Comparison of ENCODE assay signal across 31 mouse cellular contexts in the genomic region with DNA sequence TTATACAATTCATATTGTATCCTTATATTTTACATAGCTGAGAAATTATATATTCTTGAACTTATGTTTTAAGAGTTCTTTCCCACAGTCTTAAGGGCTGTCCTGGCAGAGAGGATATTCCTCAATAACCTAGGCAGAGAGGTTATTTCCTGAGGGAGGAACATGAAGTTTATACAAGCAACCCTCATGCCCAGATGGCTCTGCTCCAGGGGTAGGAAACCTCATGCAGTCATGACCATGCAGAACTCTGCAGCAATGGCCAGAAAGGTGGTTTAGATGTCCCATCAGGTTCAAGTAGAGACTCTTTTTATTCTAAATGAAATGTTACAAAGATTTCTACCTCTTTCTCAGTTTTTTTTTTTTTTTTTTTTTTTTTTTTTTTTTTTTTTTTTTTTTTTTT. TPM values are rescaled to one million over a fixed set of nuclear protein-coding genes. Genes with fewer than 3 reads are reported as not detected.
A peak's percentile ranks its signal among the peaks of the same experiment; 100 is the strongest.
DNase-seq lines count a peak whose midpoint lies in the region; ATAC-seq and TF ChIP-seq lines count a peak whose summit lies in the region.
"Had no signal": no experiment of that assay in that cellular context is flagged by ENCODE, and none has a peak within 500 bp of the region (broad histone marks: within the 10 kb centered on the region; RNA-seq: fewer than 3 reads in every experiment).

No protein-coding gene starts in this region.

- H3K4me3 ChIP-seq in lung, postnatal 0 days (ENCODE audit: low read depth, low read length), result no peak overlapping the region
- H3K4me3 ChIP-seq in ES-E14 (ENCODE audit: insufficient read depth in 1 of 2, low read depth in 1 of 2, low read length in 2 of 2, poor library complexity in 1 of 2, severe bottlenecking in 1 of 2), result no peak overlapping the region
- no peak overlapping the region for H3K4me3 ChIP-seq in midbrain, postnatal 0 days (ENCODE audit: low read depth, low read length)
- H3K4me3 ChIP-seq: forebrain, embryonic 10.5 days; forebrain, embryonic 13.5 days; heart, adult 2 months; hindbrain, embryonic 12.5 days; hindbrain, embryonic 15.5 days had no signal

- peak; percentile 23 for DNase-seq in adrenal gland, postnatal 14 days
- DNase-seq in adrenal gland, adult 2 months, result no peak
- peak; percentile 9 for DNase-seq in lung, postnatal 0 days (ENCODE audit: low spot score)
- no peak for DNase-seq in lung, postnatal 4 days
- DNase-seq in ES-E14 (ENCODE audit: low read depth, low spot score), result no peak
- DNase-seq in midbrain, postnatal 0 days (ENCODE audit: low spot score), result no peak
- DNase-seq: B cell, adult 2 months; cerebellum, adult 18-20 months; cerebellum, adult 9-10 months; cerebellum, postnatal 14 days; gastrocnemius, postnatal 10 days; gastrocnemius, postnatal 36 days; heart, adult 2 months had no signal

- no peak for TF ChIP-seq EP300 in lung, postnatal 0 days (IDR thresholded peaks at IDR 0.05)

- TF ChIP-seq CTCF in lung, postnatal 0 days (IDR thresholded peaks at IDR 0.05), result no peak
- no peak for TF ChIP-seq CTCF in midbrain, postnatal 0 days (IDR thresholded peaks at IDR 0.05)

- no peaks in the 10 kb centered on the region for H3K36me3 ChIP-seq in lung, postnatal 0 days (ENCODE audit: insufficient read depth, low read length)
- H3K36me3 ChIP-seq in ES-E14 (ENCODE audit: control insufficient read depth, insufficient read depth, low read length, poor library complexity, severe bottlenecking), result no peaks in the 10 kb centered on the region
- H3K36me3 ChIP-seq in midbrain, postnatal 0 days (ENCODE audit: insufficient read depth, low read length), result no peaks in the 10 kb centered on the region
- H3K36me3 ChIP-seq: forebrain, embryonic 10.5 days; hindbrain, embryonic 12.5 days; hindbrain, embryonic 15.5 days had no signal

- H3K4me2 ChIP-seq in lung, postnatal 0 days (replicated peaks; ENCODE audit: low read depth, low read length), result no peak overlapping the region
- H3K4me2 ChIP-seq in midbrain, postnatal 0 days (ENCODE audit: low read depth, low read length, poor library complexity, severe bottlenecking), result no peak overlapping the region
- H3K4me2 ChIP-seq: forebrain, embryonic 13.5 days; heart, embryonic 11.5 days; hindbrain, embryonic 12.5 days; hindbrain, embryonic 15.5 days had no signal

- in situ Hi-C loops in ES-E14 (cut with MboI; ENCODE audit: low sequenced_read_pairs in 2 of 2, unreplicated experiment in 2 of 2), result no loop called here

- no peak for ATAC-seq in lung, postnatal 0 days
- ATAC-seq in midbrain, postnatal 0 days (ENCODE audit: low FRiP score), result no peak
- ATAC-seq: forebrain, embryonic 13.5 days; forebrain, embryonic 16.5 days had no signal

- no peaks in the 10 kb centered on the region for H3K27me3 ChIP-seq in lung, postnatal 0 days (replicated peaks; ENCODE audit: insufficient read depth, low read length)
- no peaks in the 10 kb centered on the region for H3K27me3 ChIP-seq in midbrain, postnatal 0 days (ENCODE audit: insufficient read depth, low read length)
- H3K27me3 ChIP-seq: CH12.LX; forebrain, embryonic 13.5 days; hindbrain, embryonic 12.5 days; hindbrain, embryonic 15.5 days had no signal

- H3K27ac ChIP-seq in lung, postnatal 0 days (ENCODE audit: low read length), result no peak overlapping the region
- no peak overlapping the region for H3K27ac ChIP-seq in ES-E14 (ENCODE audit: insufficient read depth, low read depth, low read length, poor library complexity, severe bottlenecking)
- no peak overlapping the region for H3K27ac ChIP-seq in midbrain, postnatal 0 days (ENCODE audit: low read depth, low read length)
- H3K27ac ChIP-seq: forebrain, embryonic 10.5 days; forebrain, embryonic 13.5 days; heart, adult 2 months; hindbrain, embryonic 12.5 days; hindbrain, embryonic 15.5 days had no signal

- H3K9ac ChIP-seq in lung, postnatal 0 days (replicated peaks; ENCODE audit: low read depth), result no peak overlapping the region
- H3K9ac ChIP-seq in ES-E14 (ENCODE audit: insufficient read depth, low read depth, low read length, poor library complexity, severe bottlenecking), result no peak overlapping the region
- H3K9ac ChIP-seq in midbrain, postnatal 0 days (replicated peaks; ENCODE audit: low read length, poor library complexity, severe bottlenecking), result no peak overlapping the region
- H3K9ac ChIP-seq: forebrain, embryonic 13.5 days; hindbrain, embryonic 12.5 days; hindbrain, embryonic 15.5 days had no signal

- H3K4me1 ChIP-seq in lung, postnatal 0 days (ENCODE audit: insufficient read depth, low read depth, low read length), result no peaks in the 10 kb centered on the region
- peaks cover 0 to 3% of the 10 kb centered on the region in 2 experiments; a peak in 1 of 4 replicates for H3K4me1 ChIP-seq in ES-E14 (ENCODE audit: control insufficient read depth in 2 of 2, insufficient read depth in 2 of 2, low read length in 2 of 2, poor library complexity in 1 of 2)
- no peaks in the 10 kb centered on the region for H3K4me1 ChIP-seq in midbrain, postnatal 0 days (ENCODE audit: insufficient read depth, low read length)
- H3K4me1 ChIP-seq: forebrain, embryonic 10.5 days; forebrain, embryonic 13.5 days; hindbrain, embryonic 12.5 days; hindbrain, embryonic 15.5 days had no signal

- H3K9me3 ChIP-seq in lung, postnatal 0 days (ENCODE audit: low read length), result no peaks in the 10 kb centered on the region
- H3K9me3 ChIP-seq in ES-E14 (ENCODE audit: control insufficient read depth, insufficient read depth, low read depth, low read length), result no peaks in the 10 kb centered on the region
- H3K9me3 ChIP-seq in midbrain, postnatal 0 days (ENCODE audit: low read length), result no peaks in the 10 kb centered on the region
- H3K9me3 ChIP-seq: forebrain, embryonic 13.5 days; hindbrain, embryonic 15.5 days had no signal

TF ChIP-seq in ES-E14, 5 proteins besides CTCF, POLR2A, EP300 and RAD21:
- TF ChIP-seq HCFC1 (IDR thresholded peaks at IDR 0.05; ENCODE audit: borderline replicate concordance, insufficient read depth, low read length), result no peak
- no peak for TF ChIP-seq MAFK (IDR thresholded peaks at IDR 0.05; ENCODE audit: insufficient read depth, low read depth, low read length)
- TF ChIP-seq ZNF384 (IDR thresholded peaks at IDR 0.05; ENCODE audit: low read depth, low read length), result peak; percentile 88; the same call in 1 of the 2 replicates
- TF ChIP-seq CHD2 (IDR thresholded peaks at IDR 0.05; ENCODE audit: low read depth, low read length), result no peak

RNA-seq across cellular contexts. Expression of a gene that starts 7.2 kb away (rescaled TPM):
- total RNA-seq in adrenal gland, postnatal 14 days (2021), result 0.79 and 10.8 TPM in 2 replicates
- not detected for total RNA-seq in adrenal gland, adult 2 months (2021)
- not detected in 2 replicates for polyA plus RNA-seq in adrenal gland, adult 2 months (2012; rRNA removed)
- polyA plus RNA-seq in lung, postnatal 0 days (2015; fragmentation: Nextera tagmentation; extraction: Ambion mirVana), result not detected in 2 replicates
- total RNA-seq in ES-E14 (2012; rRNA removed), result not detected in 2 replicates
- not detected in 2 replicates for total RNA-seq in midbrain, postnatal 0 days (2014; rRNA removed)
- not detected in 2 replicates for polyA plus RNA-seq in midbrain, postnatal 0 days (2015; fragmentation: Nextera tagmentation; extraction: Ambion mirVana)
- total RNA-seq: CH12.LX; gastrocnemius, adult 18-20 months; gastrocnemius, postnatal 36 days; granulocyte monocyte progenitor cell, adult 5-6 weeks; heart, adult 2 months; heart, postnatal 25 days; hematopoietic stem cell, adult 5-6 weeks; MEL had no signal
- polyA plus RNA-seq: embryonic facial prominence, embryonic 11.5 days; embryonic facial prominence, embryonic 14.5 days; forebrain, embryonic 10.5 days; forebrain, embryonic 13.5 days; forebrain, embryonic 16.5 days; heart, adult 2 months; heart, embryonic 11.5 days; heart, embryonic 14.5 days; heart, postnatal 0 days; hindbrain, embryonic 12.5 days; hindbrain, embryonic 15.5 days; intestine, embryonic 14.5 days had no signal

RNA-seq across cellular contexts. Expression of a gene that starts 25.6 kb away (rescaled TPM):
- total RNA-seq in adrenal gland, postnatal 14 days (2021), result 0.45 and 9.4 TPM in 2 replicates
- total RNA-seq in adrenal gland, adult 2 months (2021), result under 1 TPM in 1 of 2 experiments, not detected in 1; 0.14 TPM
- polyA plus RNA-seq in adrenal gland, adult 2 months (2012; rRNA removed), result 0.04 TPM in 1 of 2 replicates, not detected in the other
- polyA plus RNA-seq in lung, postnatal 0 days (2015; fragmentation: Nextera tagmentation; extraction: Ambion mirVana), result 0.15 and 0.25 TPM in 2 replicates
- total RNA-seq in ES-E14 (2012; rRNA removed), result not detected in 2 replicates
- total RNA-seq in midbrain, postnatal 0 days (2014; rRNA removed), result under 0.01 TPM in 1 of 2 replicates, not detected in the other
- 0.02 and 0.04 TPM in 2 replicates for polyA plus RNA-seq in midbrain, postnatal 0 days (2015; fragmentation: Nextera tagmentation; extraction: Ambion mirVana)
- total RNA-seq: CH12.LX; gastrocnemius, postnatal 10 days; gastrocnemius, postnatal 36 days; granulocyte monocyte progenitor cell, adult 5-6 weeks; heart, adult 2 months; heart, postnatal 25 days; hematopoietic stem cell, adult 5-6 weeks; MEL had no signal
- polyA plus RNA-seq: embryonic facial prominence, embryonic 11.5 days; forebrain, embryonic 13.5 days; forebrain, embryonic 16.5 days; heart, embryonic 11.5 days; heart, embryonic 14.5 days; heart, postnatal 0 days; hindbrain, embryonic 12.5 days; intestine, embryonic 14.5 days had no signal

RNA-seq across cellular contexts. Expression of a gene that starts 39.2 kb away (rescaled TPM):
- total RNA-seq in adrenal gland, postnatal 14 days (2021), result 0.23 and 6.5 TPM in 2 replicates
- under 1 TPM in 1 of 2 experiments, not detected in 1; 0.29 TPM for total RNA-seq in adrenal gland, adult 2 months (2021)
- polyA plus RNA-seq in adrenal gland, adult 2 months (2012; rRNA removed), result not detected in 2 replicates
- polyA plus RNA-seq in lung, postnatal 0 days (2015; fragmentation: Nextera tagmentation; extraction: Ambion mirVana), result 0.05 and 0.12 TPM in 2 replicates
- total RNA-seq in ES-E14 (2012; rRNA removed), result not detected in 2 replicates
- total RNA-seq in midbrain, postnatal 0 days (2014; rRNA removed), result not detected in 2 replicates
- polyA plus RNA-seq in midbrain, postnatal 0 days (2015; fragmentation: Nextera tagmentation; extraction: Ambion mirVana), result not detected in 2 replicates
- total RNA-seq: adrenal gland, postnatal 36 days; CH12.LX; gastrocnemius, adult 18-20 months; gastrocnemius, postnatal 10 days; gastrocnemius, postnatal 36 days; granulocyte monocyte progenitor cell, adult 5-6 weeks; heart, adult 2 months; heart, postnatal 25 days; hematopoietic stem cell, adult 5-6 weeks; MEL had no signal
- polyA plus RNA-seq: embryonic facial prominence, embryonic 11.5 days; embryonic facial prominence, embryonic 14.5 days; forebrain, embryonic 10.5 days; forebrain, embryonic 13.5 days; forebrain, embryonic 16.5 days; heart, adult 2 months; heart, embryonic 11.5 days; heart, embryonic 14.5 days; heart, postnatal 0 days; hindbrain, embryonic 12.5 days; hindbrain, embryonic 15.5 days; intestine, embryonic 14.5 days had no signal

Comparison
In these comparisons a context has a peak if more than half of its experiments do, and no peak if none do; other contexts are left out.
1. DNase-seq: peak in adrenal gland, postnatal 14 days (single experiment) and lung, postnatal 0 days (single experiment); none in adrenal gland, adult 2 months (single experiment), lung, postnatal 4 days (0 of 2), ES-E14 (single experiment) and midbrain, postnatal 0 days (single experiment).